Mouse (Mus musculus) heart, postnatal 14 days (tissue): ENCODE measurements around the gene Szt2. TPM values are rescaled to one million over a fixed set of nuclear protein-coding genes. Genes with fewer than 3 reads are reported as not detected.

ENCODE experiments used
- DNase-seq, 2 experiments: peaks; one replicate each; pipeline ENCODE4 v3.0.0; 2021 to 2022
- intact Hi-C: fragments of 180-260 bp; cut with DNase I; formaldehyde crosslinking; loops from one replicate; pipeline ENCODE4 v1.15.1; 2025
- total RNA-seq, 2 experiments: library from RNA; stranded (reverse); gene quantifications; 2 replicates each; pipeline ENCODE4 v1.2.3; 2021

Gene Szt2
- total RNA-seq, 2 experiments from 2014 or later: 14.7 TPM

- intact Hi-C loops: no loop called here
These were observed 49.0 kb downstream of the Szt2 start for GRCm38 (mm10) chr4:118359896-118360720.

GRCm38 (mm10) chr4:118359211-118359895 lies 49.7 kb downstream of the Szt2 start:
- intact Hi-C loops: no loop called here
- DNase-seq: no peak

More at GRCm38 (mm10) chr4:118359896-118360720, 49.0 kb downstream of the Szt2 start:
- peak; percentile 74 to 79 for DNase-seq

DNA sequence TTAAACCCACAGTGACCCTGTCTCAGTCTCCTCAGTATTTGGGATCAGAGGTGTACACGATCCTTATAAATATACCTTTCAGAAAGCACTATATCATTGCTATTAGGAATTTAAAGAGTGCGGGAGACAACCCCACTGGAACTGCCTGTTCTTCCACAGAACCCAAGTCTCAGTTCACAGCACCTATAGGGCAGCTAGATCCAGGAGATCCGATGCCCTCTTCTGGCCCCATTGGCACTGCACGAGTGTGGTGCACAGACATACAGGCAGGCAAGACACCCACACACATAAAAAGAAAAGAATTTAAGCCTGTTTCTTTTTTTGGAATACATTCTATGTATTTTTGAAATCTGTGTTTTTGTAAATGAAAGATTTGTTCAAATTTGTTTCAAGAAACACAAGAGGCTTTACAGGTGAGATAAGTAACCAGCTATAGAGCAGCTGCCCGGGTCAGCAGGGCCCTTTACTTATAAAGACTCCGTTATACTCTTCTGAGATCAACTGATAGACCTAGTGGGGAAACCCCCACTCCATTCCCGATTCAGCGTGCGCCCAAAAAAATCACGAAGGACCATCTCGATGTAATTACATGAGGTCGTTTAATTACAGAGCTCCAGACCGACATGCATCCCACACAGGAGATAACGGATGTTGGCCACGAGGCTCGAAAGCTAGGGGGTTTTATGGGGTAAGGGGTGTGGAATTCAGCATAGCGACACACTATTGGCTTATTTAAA lies 50.7 kb downstream of the Szt2 start:
- no peak for DNase-seq
- intact Hi-C loops: no loop called here

DNA sequence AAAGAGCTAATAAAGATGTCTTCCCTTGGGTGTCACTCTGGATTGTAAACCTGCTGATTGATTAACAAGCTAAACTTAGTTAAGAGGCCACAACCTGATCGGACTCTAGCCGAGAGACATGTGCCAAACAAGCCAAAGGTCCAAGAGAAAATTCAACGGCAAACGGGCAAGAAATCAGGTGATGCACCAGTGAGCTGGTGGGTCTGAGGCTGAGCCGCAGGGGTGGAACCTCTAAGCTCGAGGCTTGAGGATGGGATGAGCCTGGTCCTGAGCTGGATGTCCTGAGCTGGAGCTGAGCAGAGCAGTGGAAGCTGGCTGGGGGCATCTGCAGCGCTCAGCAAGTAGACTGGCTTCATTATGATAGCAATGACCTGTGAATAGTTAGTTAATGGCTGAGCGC lies 51.6 kb downstream of the Szt2 start:
- no peak for DNase-seq
- intact Hi-C loops: no loop called here

DNA sequence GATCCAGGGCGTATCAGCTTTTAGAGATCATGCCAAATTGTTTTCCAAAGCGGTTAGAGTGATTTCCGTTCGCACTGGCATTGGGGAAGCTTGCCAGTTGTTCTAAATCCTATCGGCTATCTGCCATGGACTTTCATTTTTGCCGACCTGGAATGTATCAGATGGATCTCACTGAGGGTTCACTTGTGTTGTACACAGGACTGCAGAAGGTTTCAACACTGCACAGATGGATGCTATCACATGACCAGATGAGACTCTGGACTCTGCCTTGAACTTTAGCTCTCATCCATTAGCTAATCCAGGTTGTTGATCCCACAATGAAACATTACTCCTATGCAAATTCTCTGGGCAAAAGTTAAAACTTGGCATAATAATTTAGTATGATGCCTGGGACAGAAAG lies 52.3 kb downstream of the Szt2 start:
- DNase-seq: no peak
- intact Hi-C loops: no loop called here

DNA sequence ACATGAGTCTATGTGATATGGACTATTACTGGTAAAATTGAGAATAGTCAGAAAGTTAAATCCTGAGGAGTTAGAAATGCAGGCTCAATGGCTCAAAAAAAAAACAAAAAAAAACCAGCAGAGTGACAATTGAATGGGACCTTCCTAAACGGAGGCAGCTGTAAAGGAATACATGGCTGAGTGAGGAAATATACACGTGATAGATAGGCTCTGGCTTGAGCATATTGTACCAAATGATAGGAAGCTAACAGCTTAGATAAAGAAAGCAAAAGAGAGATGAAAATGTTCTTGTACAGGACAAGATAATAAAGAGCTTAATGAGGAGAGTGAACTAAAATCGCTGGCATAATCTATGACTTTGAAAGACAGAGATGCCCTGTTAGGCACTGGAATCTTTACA lies 54.8 kb downstream of the Szt2 start:
- DNase-seq: no peak
- intact Hi-C loops: no loop called here

GRCm38 (mm10) chr4:118353689-118354088 lies 55.4 kb downstream of the Szt2 start:
- intact Hi-C loops: no loop called here
- DNase-seq: no peak

DNA sequence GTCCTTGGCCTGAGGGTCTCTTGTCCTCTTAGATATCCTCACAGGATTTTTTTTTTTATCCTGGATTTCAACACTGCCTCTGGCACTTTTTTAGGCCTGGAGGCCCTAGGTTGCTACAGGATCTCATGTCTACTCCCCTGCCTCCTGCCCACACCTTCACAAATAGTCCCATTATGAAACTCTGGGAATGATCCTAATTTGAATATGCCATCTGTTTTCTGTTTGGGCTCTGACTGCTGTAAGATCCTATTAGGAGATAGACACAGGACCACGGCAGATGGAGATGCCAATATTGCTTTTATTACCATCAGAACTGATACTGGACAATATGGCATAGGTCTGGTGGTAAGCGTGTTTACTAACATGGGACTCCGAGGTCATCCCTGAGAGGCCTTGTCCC lies 57.2 kb downstream of the Szt2 start:
- no peak for DNase-seq
- intact Hi-C loops: no loop called here

DNA sequence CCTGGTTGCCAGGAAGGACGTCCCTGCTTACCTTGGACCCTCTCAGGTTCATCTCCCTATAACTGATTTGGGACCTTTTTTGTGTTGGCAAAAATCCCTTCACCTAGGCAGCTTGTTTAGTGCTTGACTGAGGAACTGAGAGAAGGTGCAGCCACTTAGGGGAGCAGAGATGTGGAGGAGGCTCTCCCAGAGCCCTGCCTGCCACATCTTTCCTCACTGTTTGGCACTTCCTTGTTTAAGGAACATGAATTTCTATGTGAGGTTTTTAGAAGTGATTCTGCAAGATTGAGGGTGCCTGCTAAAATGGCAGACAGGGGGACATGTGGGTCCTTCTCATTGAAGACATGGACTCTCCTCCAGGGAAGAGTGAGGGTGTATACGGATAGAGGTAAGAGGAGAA lies 58.2 kb downstream of the Szt2 start:
- intact Hi-C loops: no loop called here

DNA sequence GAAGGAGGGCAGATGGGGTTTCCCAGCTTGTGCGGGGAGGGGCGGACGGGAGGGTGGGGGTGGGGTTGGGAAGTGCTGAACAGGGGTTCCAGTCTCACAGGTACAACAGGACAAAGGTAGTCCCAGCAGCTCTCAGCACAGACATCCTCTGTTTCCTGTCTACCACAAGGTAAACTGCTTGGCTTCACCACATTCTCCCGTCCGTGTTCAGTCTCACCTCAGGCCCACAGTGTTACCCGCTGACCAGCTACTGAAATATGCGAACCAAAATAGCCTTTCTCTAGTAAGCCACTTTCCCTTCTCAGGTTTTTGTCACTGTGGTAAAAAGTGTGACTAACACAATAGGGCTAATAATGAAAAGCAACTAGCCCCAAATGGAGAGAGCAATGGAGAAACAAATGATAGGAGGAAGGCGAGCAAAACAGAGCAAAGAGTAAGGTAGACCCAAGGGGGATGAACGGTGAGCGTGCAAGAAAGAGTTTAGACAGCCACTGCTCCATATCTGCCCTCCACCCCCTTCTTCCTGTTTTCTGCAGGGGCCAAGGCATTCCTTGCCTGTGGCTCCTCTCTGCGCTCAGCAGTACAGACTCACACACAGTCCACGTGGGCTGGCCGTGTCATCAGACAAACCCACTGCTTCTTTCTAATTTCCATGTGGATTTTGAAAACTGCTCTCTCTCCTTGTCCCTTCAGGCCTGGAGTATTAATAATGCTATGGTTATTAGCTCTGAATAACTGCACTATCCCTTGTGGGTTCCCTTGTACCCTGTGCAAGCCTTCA lies 61.4 kb downstream of the Szt2 start:
- no peak for DNase-seq
- intact Hi-C loops: no loop called here

More for the DNA sequence above, 58.2 kb downstream of the Szt2 start:
- no peak for DNase-seq

GRCm38 (mm10) chr4:118341447-118341846 lies 67.6 kb downstream of the Szt2 start:
- no peak for DNase-seq
- intact Hi-C loops: no loop called here

- DNase-seq: peak; percentile 29 to 60
- intact Hi-C loops: no loop called here
These were observed 72.4 kb downstream of the Szt2 start for GRCm38 (mm10) chr4:118336658-118337057.

DNA sequence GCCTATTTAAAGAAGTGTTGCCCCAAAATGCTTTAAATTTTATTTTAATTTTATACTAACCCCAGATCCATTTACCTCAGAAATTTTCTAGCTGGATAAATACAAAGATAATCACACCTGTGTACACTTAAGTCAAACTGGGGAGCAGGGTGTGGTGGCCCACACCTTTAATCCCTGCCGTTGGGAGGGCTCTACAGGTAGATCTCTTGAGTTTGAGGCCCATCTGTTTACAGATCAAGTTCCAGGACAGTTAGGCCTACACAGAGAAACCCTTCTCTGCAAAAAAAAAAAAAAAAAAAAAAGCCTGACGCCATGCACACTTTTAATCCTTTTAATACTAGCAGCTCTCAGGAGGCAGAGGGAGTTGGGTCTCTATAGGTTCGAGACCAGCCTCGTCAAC lies 73.1 kb downstream of the Szt2 start:
- DNase-seq: no peak
- intact Hi-C loops: no loop called here

GRCm38 (mm10) chr4:118331777-118332176 lies 77.3 kb downstream of the Szt2 start:
- peak in 1 of 2 experiments; percentile 15 for DNase-seq
- intact Hi-C loops: no loop called here

DNA sequence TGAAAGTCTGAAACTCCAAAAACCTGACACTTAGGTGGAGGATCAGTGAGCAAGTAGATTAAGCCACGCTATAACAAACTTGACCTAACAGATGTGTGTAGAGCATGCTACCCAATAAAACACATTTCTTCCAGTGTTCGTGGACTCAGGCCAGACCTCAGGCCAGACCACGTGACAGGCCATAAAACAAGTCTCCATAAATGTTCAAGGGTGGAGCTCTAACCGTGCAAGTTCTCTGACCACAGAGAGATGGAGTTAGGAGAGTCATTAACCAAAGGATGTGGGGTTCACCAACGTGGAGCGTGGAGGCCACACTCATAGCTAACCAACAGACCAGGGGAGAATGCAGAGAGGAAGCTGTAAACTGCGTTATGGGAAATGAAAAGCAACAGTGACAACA lies 82.6 kb downstream of the Szt2 start:
- no peak for DNase-seq
- intact Hi-C loops: no loop called here

GRCm38 (mm10) chr4:118320636-118321035 lies 88.4 kb downstream of the Szt2 start:
- no peak for DNase-seq
- intact Hi-C loops: no loop called here

DNA sequence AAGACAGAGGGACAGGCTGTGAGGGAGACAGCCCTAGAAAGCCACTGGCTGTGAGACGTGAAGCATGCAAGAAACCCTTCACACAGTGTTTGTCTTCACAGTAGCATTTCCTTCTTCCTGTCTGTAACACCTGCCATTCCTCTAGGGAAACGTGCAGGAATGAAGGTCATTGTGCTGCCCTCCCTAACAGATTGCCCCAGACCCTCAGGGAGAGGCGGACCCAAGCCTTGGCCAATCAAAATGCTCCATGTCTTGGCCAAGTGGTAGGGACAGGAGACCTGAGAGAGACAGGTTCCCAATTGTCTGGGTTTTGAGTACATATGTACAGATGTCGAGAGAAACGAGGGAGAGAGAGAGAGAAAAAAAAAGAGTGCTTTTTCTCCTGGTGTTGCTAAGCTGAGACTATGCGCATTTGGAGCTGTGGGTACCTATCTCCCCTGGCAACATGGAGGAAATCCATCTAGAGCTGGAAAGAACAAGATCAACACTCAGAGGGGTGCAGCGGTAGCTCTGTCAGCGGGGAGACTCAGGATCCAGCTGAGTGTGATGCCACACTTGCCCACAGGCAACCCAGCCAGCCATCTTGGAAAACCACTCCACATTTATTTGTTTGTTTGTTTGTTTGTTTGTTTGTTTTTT lies 89.2 kb downstream of the Szt2 start:
- intact Hi-C loops: no loop called here

DNA sequence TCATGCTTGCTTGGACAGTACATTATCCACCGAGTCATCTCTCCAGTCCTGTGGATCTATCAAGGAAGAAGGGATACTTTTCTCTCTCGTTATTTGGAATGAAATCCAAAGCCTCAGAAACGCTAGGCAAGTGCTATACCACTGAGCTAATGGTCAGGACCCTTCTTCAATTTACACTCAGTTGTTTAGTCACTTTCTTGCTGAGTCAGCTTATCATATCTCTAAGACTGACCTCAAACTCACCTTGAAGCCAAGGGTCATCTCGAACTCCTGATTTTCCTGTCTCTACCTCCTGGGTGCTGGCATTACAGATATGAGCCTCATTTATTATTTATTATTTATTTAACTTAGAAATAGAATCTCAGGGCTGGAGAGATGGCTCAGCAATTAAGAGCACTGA lies 92.4 kb downstream of the Szt2 start:
- no peak for DNase-seq
- intact Hi-C loops: no loop called here

More for the DNA sequence above, 89.2 kb downstream of the Szt2 start:
- DNase-seq: no peak

GRCm38 (mm10) chr4:118315286-118315685 lies 93.8 kb downstream of the Szt2 start:
- no peak for DNase-seq
- intact Hi-C loops: no loop called here
